Mouse (Mus musculus): Measurements from ENCODE around the gene Adad2.

The Adad2 gene

DNA sequence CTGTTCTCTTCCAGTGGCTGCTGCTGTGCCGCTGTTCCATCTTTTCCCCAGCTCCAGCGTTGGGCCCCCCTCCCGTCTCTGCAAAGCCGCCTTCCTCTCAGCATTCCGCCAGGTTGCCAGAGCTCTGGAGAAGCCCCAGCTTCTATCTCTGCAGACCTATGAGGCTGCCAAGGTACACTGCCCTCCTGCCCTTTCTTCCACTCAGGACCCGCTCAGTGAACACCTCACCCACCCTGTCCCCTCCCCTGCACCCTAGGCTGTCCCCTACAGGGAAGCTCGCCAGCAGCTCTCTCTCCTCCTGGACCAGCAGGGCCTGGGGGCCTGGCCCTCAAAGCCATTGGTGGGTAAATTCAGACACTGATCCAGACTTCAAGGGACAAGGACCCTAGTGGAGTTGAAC is 3.8 kb downstream of the Adad2 start:
- no peak for DNase-seq (ENCODE audit: low read depth, low spot score)

DNA sequence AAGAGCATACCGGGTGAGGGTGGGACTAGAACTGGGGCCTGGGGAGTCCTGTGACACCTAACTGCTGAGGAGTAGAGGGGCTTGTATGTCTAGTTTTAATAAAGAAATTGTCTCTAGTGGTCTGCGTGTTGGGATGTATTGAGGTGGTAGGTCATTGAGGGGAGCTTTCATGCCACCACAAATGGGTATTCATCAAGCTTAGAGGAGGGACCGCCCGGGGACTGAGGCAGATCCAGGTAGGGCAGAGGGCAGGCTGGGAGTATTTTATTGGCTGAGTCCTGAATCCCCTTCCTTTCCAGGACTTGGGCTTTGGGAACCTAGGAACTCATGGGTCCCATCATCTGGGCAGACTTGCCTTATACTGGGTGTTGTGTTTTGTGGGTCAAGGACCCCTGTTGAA is 4.3 kb downstream of the Adad2 start:
- no peak for DNase-seq (ENCODE audit: low read depth, low spot score)

DNA sequence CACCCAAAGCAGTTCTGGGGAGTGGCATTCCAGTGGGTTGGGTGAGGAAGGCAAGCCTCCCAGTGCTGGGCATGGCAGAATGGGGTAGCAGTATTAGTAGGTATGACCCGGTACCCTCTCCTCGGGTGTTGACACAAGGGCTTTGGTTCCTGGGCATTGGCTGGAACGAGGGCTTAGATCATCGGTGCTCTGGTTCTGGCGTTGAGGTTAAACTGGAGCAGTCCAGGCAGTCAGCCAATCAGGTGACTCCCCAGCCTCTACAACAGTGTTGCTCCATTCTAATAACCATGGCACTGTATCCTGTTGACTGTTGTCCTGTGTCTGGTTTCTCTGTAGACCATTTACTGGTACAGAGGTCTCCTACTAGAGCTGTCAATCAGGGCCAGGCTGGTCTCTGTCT is 5.0 kb downstream of the Adad2 start:
- no peak for DNase-seq (ENCODE audit: low read depth, low spot score)

DNA sequence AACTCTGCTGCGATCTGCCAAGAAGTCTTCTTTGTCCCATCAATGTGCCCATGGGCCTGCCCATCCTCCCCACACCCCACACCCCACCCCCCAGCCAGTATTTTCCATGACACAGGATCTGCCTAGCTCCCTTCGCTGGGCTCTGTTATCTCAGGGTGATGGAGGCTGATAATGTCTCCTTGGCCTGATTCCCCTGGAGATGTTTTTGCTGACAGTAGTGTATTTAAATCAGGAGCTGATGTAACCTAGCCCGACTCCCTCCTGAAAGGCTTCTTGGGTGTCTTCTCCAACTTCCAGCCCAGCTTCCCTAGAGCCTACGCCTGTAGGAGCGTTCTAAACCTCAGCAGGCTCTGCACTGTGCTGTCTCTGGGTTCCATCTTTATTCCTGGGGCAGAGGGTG is 6.3 kb downstream of the Adad2 start:
- DNase-seq (ENCODE audit: low read depth, low spot score), result no peak

DNA sequence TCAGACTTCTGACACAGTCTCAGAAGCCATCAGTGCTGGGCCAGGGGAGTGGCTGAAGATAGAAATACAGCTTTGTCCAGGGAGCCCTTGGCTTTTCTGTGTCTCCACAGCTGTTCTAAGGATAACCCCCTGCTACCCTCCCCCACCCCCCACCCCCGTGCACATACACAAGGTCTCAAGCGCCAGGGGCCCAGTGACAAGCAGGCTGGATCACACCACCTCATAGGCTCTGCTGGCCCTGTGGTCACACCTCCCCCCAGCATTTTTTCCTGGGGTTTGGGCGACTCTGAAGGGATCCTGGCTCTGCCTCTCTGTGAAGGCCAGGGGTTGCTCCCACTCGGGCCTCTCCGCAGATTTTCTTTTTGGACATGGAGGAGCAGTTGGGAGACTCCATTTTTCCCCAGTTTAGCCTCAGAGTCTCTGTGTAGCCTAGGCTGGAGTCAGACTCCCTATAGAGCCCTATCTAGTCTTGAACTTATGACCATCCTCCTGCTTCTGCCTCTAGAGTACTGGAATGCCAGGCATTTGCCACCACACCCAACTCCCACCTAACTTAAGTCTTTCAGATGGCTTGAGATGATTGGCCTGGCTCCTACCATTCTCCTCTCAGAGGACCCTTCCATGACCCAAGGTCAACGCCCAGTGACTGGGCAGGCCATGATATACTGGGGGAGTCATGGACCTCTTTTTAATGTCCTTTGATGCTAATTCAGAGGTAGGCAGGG is 7.7 kb downstream of the Adad2 start:
- DNase-seq (ENCODE audit: low read depth, low spot score), result no peak

DNA sequence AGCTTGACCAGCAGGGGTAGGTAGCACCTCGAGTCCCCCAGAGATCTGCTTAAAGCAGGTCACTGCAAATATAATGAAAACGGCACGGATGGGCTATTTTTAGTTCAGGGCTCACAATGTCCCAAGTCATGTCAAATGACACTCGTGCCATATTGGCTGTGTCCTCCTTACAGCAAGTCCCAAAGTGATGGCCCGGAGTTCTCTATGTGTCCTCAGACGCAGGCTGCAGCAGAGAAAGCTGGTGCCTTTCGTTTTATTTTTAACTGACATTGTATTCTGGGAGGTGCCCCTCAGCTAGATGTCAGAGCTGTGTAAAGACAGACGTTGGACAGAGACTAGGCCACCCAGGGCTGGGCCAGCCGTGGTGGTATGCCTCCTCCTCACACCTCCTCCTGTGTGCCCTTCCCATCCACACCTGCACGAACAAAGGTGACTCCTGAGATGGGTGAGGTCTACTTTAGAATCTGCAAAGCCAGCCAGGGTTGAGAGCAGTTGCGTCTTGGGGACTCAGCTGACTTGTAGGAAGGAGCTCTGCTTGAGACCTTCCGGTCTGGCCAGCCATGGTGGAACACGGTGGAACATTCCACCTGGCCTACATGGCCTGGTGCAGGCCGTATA is 8.4 kb downstream of the Adad2 start:
- DNase-seq (ENCODE audit: low read depth, low spot score), result no peak

DNA sequence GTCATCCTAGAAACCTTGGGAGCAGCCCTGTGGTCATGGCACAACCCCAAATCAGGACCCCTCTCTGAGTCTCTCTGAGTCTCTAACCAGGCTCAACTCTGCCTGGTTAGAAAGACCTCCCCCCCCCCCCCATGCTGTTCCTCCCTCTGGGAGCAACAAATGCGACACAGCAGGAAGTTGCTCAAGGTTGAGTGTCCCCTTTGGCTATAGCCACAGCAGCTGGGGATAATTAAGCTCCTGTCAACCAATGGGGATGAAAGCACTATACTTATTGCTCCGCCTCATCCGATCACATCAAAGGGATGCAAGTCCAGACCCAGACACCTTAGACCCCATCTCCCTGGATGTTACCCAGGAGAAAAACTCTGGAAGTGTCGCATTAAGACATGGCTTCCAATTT is 10.0 kb downstream of the Adad2 start:
- DNase-seq (ENCODE audit: low read depth, low spot score), result no peak

DNA sequence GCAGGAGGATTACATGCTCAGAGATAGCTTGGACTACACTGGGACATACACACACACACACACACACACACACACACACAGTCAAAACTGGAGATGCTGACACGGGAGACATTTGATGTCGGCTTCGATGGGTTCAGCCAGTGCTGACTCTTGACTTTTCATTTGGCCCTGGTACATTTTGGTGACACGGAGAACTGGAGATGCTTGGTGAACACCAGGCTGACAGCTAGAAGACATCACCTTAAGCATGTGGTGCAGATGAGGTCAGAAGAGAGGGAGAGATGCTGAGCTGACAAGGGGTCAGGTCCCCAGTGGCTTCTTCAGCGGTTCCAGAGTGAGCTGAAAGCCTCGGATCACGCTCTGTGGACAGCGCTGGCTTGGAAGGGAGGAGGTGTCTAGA is 10.5 kb downstream of the Adad2 start:
- DNase-seq (ENCODE audit: low read depth, low spot score), result no peak

DNA sequence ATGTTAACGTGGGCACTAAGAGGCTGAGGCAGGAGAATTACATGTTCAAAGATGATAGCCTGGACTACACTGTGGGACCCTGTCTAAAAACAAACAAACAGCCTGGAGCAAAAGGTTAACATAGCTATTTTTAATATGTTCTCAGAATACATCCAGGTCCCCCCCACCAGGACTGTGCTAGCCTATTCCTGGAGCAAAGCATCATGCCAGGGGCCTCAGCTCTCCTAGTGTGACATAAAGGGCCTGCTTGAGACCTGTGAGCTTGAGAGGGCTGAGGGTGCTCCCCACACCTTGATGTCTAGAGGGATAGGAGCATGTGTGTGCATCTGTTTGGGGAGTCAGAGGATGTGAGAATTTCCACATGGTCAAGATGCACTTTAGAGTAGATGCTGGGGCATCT is 11.2 kb downstream of the Adad2 start:
- no peak for DNase-seq (ENCODE audit: low read depth, low spot score)

DNA sequence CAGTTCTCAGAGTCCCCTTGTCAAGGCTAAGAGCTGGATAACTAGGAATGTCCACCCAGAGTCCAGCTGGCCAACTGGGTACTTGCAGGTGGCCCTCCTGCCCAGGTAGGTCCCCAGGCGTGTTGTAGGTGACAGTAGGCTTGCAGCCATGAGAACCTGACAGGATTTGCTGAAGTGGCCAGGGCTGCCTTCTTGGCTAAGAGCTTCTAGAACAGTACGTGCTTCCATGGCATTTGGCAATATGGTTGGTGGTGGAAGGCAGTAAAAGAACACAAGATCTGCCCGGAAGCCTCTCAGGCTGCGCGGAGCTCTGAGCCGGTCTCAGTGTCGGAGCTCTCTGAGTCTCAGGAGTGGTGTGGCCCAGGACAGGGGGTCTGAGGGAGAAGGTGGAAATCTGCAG is 12.4 kb downstream of the Adad2 start:
- no peak for DNase-seq (ENCODE audit: low read depth, low spot score)

DNA sequence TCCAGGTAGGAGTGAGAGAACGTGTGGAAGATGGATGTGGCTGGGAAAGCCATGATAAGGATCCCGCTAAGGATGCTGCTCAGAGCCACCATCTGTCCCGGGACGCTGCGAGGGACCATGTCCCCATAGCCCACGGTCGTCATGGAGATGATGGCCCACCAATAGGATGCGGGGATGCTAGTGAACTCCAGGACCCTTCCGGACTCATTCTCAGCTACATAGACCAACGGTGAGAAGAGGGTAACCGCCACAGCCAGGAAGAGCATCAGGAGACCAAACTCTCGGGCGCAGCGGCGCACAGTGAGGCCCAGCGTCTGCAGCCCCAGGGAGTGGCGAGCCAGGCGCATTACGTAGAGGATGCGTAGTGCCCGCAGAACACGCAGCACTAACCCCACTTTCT is 13.2 kb downstream of the Adad2 start:
- no peak for DNase-seq (ENCODE audit: low read depth, low spot score)

DNA sequence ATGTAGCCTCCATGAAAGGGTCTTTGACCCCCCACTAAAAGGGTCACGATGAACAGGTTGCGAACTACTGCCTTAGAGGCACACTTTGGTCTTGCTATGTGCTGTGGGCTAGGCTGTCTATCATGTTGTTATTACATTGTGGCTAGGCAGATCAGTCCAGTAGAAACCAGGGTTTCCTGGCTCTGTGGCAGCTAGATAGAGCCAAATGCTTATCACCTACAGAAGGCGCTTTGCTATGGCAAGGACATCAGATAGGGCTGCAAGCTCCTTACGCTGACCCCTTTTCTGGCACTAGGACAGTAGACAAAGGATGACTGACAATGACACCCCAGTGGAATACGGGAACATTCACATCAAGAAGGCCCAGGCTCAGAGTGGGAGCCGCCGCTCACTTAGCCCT is 14.7 kb downstream of the Adad2 start:
- no peak for DNase-seq (ENCODE audit: low read depth, low spot score)

DNA sequence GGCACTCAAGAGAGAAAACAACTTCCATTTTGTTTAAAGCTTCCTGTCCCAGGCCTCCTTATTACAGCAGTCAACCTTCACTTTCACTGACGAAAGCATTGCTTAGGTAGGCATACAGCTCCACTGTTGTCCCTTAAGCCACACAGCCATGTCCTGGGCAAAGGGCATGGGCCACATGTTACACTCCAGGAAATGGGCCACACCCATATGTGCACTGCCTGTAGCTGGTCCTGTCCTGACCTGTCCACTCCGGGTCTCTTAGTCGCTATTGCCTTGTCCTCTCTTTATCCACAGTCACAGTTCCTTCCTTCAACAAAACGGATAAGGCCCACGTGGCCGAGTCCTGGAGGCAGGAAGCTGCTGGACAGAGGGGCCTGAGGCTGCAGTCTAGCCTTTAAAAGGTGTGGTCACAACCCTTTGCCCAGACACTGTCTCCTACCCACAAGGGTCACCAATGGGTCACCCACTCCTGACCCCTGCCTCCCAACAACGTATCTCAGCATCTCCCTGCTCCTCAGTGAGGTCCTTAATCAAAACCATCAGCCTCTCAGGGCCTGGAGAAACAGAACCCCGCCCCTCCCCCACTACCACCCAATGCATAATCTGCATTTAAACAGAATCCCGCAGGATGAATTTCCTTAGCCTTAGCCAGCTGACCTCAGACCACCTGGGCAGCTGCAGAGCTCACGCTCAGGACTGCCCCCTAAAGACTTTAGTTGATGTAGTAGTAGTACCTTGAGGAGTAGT is 15.2 kb downstream of the Adad2 start:
- DNase-seq (ENCODE audit: low read depth, low spot score), result no peak

DNA sequence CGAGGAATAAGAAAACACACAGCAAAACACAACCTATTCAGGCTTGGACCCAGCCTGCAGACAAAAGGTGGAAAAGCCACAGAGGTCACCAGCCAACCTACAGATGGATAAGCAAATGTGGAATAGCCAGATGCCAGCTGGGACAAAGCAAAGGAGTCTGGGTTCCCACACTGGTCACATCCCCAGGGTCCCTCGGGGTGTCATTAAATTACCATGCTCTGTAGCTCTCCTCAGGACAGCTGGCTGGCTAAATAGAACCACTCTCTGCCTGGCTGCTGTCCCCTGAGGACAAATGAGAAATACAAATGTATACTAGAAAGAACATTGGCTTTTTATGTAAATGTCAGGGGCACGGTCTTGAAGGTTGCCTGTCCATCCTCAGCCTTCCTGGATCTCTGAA is 18.3 kb downstream of the Adad2 start:
- DNase-seq (ENCODE audit: low read depth, low spot score), result no peak

DNA sequence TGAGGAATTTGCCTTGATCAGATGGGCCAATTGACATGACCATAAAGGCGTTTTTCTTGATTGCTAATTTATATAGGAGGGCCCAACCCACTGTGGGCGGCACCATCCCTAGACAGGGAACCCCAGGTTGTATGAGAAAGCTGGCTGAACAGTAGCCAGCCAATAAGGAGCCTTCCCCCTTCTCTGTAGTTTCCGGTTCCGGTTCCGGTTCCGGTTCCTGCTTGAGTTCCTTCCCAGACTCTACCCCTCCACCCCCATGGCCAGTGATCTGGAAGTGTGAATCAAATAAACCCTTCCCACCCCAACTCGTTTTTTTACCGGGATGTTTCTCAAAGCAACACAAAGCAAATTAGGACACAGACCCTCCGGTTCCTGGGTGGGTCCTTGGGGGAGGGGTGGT is 19.7 kb downstream of the Adad2 start:
- DNase-seq (ENCODE audit: low read depth, low spot score), result no peak

DNA sequence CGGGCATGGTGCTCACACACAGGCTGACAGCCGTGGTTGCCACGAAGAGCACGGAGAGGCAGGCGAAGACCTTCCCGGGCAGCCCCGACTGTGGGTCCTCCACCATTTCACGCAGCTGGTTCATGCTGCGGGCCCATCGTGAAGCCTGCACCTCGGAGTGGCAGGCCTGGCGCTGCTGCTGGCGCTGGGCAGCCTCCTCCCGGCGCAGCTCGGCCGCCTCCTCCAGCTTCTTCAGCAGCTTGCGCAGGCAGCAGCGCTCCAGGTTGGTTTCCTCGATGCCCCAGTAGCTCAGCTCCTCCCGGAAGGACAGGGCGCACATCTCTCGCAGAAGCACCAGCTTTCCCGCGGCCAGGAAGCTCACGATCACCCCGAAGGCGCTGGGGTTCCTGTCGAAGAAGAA is 20.4 kb downstream of the Adad2 start:
- DNase-seq (ENCODE audit: low read depth, low spot score), result no peak

DNA sequence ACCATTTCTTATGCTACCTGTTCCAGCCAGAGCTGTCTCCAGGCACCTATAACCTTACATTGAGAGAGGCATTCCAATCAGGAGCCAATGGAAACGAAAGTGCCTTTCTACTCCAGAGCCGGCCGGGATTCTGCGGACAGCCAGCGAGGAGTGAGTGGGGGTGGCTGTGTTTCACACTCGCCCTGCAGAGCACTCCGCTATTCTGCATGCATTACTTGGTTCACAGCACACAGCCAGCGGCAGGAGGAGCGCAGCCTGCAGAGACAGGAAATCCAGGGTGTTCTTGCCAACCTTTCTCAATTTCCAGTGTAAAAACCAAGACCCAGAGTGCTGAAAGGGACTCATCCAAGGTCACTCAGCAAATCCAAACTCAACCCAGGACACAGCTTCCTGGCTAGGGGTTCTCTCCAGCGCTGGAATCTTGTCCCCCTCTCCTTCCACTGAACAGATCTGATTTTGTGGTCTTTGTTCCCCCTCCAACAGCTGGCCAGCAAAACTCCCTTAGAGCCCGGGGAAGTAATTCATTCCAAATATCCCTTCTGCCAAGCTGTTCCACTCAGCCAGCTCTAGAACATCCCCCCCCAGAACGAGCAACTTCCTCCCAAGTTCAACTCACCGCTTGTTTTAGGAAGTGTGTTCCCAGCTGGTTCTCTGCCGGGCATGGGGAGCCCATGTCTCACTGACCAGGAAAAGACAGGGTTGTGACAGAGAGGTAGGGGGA is 22.2 kb downstream of the Adad2 start:
- DNase-seq (ENCODE audit: low read depth, low spot score), result no peak

DNA sequence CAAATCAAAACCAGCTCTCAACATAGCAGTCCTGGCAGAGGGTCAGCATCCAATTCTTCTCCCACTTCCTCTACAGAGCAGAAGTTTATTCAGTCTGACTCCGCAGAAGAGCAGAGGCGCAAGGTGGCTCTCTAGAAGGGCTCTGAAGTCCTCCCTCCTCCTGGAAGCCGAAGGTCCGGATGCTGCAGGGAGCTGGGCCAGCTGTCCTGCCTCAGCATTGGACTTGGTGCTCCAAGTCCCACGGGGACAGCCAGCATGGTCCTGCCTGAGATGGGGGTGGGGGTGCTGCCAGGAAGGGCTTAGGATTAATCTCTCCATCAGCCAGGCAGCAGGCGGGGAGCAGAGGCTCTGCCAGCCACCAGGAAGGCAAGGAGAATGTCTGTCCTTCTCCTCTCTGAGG is 22.8 kb downstream of the Adad2 start, which contains the start of gene Kcng4:
Kcng4 (minus strand) TSS at position 303 of the 400 bp plus-strand sequence.
- DNase-seq (ENCODE audit: low read depth, low spot score), result no peak

DNA sequence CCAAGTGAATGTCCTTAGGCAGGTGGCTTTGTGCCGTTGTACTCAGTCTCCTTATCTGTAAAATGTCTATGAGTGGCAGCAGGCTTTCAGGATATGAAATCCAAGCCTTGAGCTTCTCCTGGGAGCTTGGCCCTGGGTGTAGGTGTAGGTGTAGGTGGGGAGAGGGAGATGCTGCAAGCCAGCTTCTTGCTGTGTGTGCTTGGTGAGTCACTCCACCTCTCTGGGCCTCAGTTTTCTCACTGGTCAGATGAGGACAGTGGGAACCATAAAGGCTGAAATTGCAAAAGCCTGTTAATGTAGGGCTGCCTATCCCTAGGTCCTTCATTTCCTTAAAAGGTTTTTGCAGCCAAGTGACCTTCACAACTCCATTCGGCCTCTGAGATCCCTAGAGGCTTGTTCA is 23.4 kb downstream of the Adad2 start:
- DNase-seq (ENCODE audit: low read depth, low spot score), result no peak

DNA sequence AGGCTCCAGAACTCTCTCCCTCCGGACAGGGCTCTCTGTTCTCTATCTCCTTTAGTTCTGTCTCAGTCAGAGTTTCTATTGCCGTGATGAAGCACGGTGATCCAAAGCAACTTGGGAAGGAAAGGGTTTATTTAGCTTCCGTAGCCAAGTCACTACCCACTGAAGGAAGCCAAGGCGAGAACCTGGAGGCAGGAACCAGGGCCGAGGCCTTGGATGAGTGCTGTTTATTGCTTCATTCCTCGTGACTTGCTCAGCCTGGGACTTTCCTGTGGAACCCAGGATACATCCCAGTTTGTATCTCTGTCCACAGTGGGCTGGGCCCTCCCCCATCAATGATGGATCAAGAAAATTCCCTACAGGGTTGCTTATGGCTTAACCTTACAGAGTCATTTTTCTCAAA is 24.2 kb downstream of the Adad2 start:
- no peak for DNase-seq (ENCODE audit: low read depth, low spot score)

DNA sequence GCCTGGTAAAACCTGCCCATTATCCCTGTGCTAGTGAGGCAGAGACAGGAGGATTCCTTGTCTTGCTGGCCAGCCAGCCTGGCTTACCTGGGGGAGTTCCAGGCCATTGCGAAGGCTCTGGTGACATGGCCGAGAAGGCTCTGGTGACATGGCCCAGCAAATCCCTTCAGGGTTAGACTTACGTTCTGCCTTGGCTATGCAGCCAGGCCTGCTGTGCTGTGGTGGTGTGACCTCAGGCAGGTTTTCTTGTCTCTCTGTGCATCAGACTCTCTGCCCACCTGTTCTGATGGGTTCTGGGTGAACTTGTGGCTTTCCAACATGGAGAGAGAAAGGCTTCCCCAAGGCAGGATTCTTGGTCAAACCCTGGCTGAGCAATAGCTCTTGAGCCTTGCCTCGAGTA is 24.8 kb downstream of the Adad2 start:
- no peak for DNase-seq (ENCODE audit: low read depth, low spot score)

DNA sequence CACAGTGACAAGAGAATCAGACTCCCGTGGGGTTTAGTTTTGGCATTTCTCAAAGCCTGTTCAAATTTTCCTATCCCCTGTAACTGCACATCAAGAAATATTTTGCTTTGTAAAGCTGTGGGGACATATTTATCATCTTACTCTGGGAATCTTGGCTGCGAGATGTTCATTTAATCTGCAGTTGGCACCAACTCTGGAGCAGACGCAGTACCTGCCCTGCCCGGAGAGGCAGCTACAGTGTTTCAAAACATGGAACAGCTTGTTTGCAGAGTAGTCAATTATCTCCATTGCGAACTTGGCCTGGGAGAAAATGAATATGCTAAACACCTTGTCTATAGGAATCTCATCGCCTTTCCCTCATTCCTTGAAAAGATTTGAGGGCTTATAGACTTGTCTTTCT is 25.7 kb downstream of the Adad2 start:
- no peak for DNase-seq (ENCODE audit: low read depth, low spot score)

Measured in telencephalon, adult 2 months (tissue).